Mouse (Mus musculus) forebrain, postnatal 0 days (tissue): ENCODE measurements around the gene Tppp3. TPM values are rescaled to one million over a fixed set of nuclear protein-coding genes. Genes with fewer than 3 reads are reported as not detected.

Experiments
- ATAC-seq: fragments of 200-750 bp; cut with Nextera tagmentation; 2 replicates; pipeline ENCODE4 v1.8.0; 2017; ENCODE audit warnings: mild to moderate bottlenecking, moderate library complexity
- DNase-seq: peaks from one replicate; pipeline ENCODE4 v3.0.0-alpha.2; 2015
- H3K27ac ChIP-seq: fragments of 300-500 bp; sonication (generic); 2 replicates; pipeline ENCODE4 v1.5.1; 2014; ENCODE audit warnings: low read depth, mild to moderate bottlenecking, antibody characterized with exemption, low read length, moderate library complexity, mixed read lengths
- H3K27me3 ChIP-seq: fragments of 300-500 bp; sonication (generic); 2 replicates; pipeline ENCODE4 v1.6.1; 2014; ENCODE audit warnings: mild to moderate bottlenecking, low read length, mixed read lengths; ENCODE audit not compliant: insufficient read depth
- H3K36me3 ChIP-seq: fragments of 300-500 bp; sonication (generic); 2 replicates; pipeline ENCODE4 v1.6.1; 2014; ENCODE audit warnings: mild to moderate bottlenecking, moderate library complexity; ENCODE audit not compliant: insufficient read depth
- H3K4me1 ChIP-seq: fragments of 300-500 bp; sonication (generic); 2 replicates; pipeline ENCODE4 v1.6.1; 2014; ENCODE audit warnings: antibody characterized with exemption; ENCODE audit not compliant: insufficient read depth
- H3K4me2 ChIP-seq: fragments of 300-500 bp; sonication (generic); 2 replicates; pipeline ENCODE4 v1.6.1; 2014; ENCODE audit warnings: low read depth, mild to moderate bottlenecking, moderate library complexity
- H3K4me3 ChIP-seq: fragments of 300-500 bp; sonication (generic); 2 replicates; pipeline ENCODE4 v1.5.1; 2014; ENCODE audit warnings: low read depth, low read length, mixed read lengths
- H3K9ac ChIP-seq: fragments of 300-500 bp; sonication (generic); 2 replicates; pipeline ENCODE4 v1.6.1; 2014; ENCODE audit warnings: mild to moderate bottlenecking
- H3K9me3 ChIP-seq: fragments of 300-500 bp; sonication (generic); 2 replicates; pipeline ENCODE4 v1.6.1; 2016; ENCODE audit warnings: low read length
- CTCF ChIP-seq: sonication (generic); IDR thresholded peaks from 2 replicates; pipeline ENCODE4 v1.5.1; 2016; ENCODE audit warnings: antibody characterized with exemption, control low read depth, low read depth
- WGBS: fragments of 180-500 bp; shearing (Covaris S2); extraction: QIAGEN DNeasy Blood & Tissue Kit; methylation state at CpG from one replicate; pipeline ENCODE4 v1.1.7; 2014; 5-methylcytosine and 5-hydroxymethylcytosine counted together
- polyA plus RNA-seq: library from polyadenylated mRNA; unstranded; fragments of >200 nt; fragmentation: Nextera tagmentation; extraction: Ambion mirVana; gene quantifications from 2 replicates; pipeline ENCODE4 v1.2.1, GENCODE M21; 2015
- total RNA-seq: library from RNA; depleted of rRNA; stranded (reverse); fragments of >200 nt; gene quantifications from 2 replicates; pipeline ENCODE4 v1.2.3, GENCODE M21; 2014

The Tppp3 gene
- total and polyA plus RNA-seq, 2 experiments from 2014 or later = 66.6 to 106 TPM

GRCm38 (mm10) chr8:105469041-105469695 is 2.2 kb downstream of the Tppp3 start:
- Histone ChIP-seq H3K4me2 (peak overlapping the region; percentile 59), H3K4me3 (no peak overlapping the region), H3K27ac (no peak overlapping the region), H3K36me3 (peaks cover 3% of the 10 kb centered on the region; the same call in 1 of the 2 replicates), H3K9me3 (no peaks in the 10 kb centered on the region), H3K4me1 (peaks cover 17% of the 10 kb centered on the region), H3K9ac (no peak overlapping the region), H3K27me3 (no peaks in the 10 kb centered on the region)
- DNase-seq (peak; percentile 53), ATAC-seq (peak; percentile 38)
- no peak for TF ChIP-seq CTCF
- WGBS = 19% methylated on average over 6 of the region's 6 CpGs

DNA sequence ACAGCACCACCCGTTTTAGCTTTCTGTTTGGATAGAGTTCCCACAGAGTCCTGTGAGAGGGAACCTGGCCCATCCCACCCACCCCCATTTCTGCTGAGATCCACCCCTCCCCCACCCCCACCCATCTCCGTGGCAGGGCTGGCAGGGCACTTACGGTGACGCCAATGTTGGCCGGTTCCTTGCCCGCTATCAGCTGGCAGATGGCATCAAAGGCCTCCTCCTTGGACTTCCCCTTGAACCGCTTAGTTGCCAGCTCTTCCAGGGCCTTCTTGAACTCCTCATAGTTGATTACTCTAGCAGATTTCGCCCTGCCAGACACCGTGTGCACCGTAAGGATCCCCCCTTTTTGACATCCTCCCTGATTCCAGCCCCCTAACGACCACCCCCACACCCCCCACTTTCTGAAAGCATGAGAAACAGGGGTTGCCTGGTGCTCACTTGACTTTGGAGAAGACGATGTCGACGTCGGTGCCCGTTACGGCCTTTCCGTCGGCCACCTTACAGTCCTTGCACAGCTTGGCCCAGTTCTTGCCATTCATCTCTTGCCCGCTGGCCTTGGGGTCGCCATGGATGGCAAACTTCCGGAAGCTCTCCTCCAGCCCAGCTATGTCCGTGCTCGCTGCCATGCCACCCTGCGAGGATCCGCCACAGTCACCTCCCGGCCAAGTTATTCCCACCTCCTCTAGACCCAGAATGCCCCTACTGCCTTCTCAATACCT is 3.2 kb downstream of the Tppp3 start:
- Histone ChIP-seq H3K4me3 (no peak overlapping the region), H3K4me1 (peaks cover 11% of the 10 kb centered on the region; the same call in 1 of the 2 replicates)

GRCm38 (mm10) chr8:105467396-105467985 is 3.8 kb downstream of the Tppp3 start:
- Histone ChIP-seq H3K27me3 (no peaks in the 10 kb centered on the region), H3K4me3 (no peak overlapping the region), H3K4me1 (peaks cover 11% of the 10 kb centered on the region; the same call in 1 of the 2 replicates), H3K9ac (no peak overlapping the region), H3K9me3 (no peaks in the 10 kb centered on the region), H3K27ac (0 out of 2 replicates have a peak overlapping the region, but pooled peaks have one; percentile 16), H3K36me3 (peaks cover 3% of the 10 kb centered on the region; the same call in 1 of the 2 replicates), H3K4me2 (no peak overlapping the region)
- 92% methylated on average over 10 of the region's 10 CpGs for WGBS
- ATAC-seq = no peak
- TF ChIP-seq CTCF = no peak
- DNase-seq = no peak

More for the DNA sequence above, 3.2 kb downstream of the Tppp3 start:
- Histone ChIP-seq H3K4me2 (no peak overlapping the region), H3K9me3 (no peaks in the 10 kb centered on the region), H3K27ac (no peak overlapping the region), H3K27me3 (no peaks in the 10 kb centered on the region), H3K36me3 (peaks cover 3% of the 10 kb centered on the region; the same call in 1 of the 2 replicates), H3K9ac (no peak overlapping the region)
- TF ChIP-seq CTCF = no peak
- ATAC-seq (no peak), DNase-seq (no peak)
- 87% methylated on average over 27 of the region's 27 CpGs for WGBS

- peaks cover 3% of the 10 kb centered on the region; the same call in 1 of the 2 replicates for H3K36me3 ChIP-seq
- H3K4me1 ChIP-seq = peaks cover 11% of the 10 kb centered on the region; the same call in 1 of the 2 replicates
- peak; percentile 81 for DNase-seq
- H3K4me2 ChIP-seq = no peak overlapping the region
- H3K9me3 ChIP-seq = no peaks in the 10 kb centered on the region
- no peak overlapping the region for H3K9ac ChIP-seq
- H3K27me3 ChIP-seq = no peaks in the 10 kb centered on the region
- WGBS = 52% methylated on average over 7 of the region's 7 CpGs
- no peak overlapping the region for H3K4me3 ChIP-seq
- ATAC-seq = peak; percentile 14; the same call in 1 of the 2 replicates
- H3K27ac ChIP-seq = 0 out of 2 replicates have a peak overlapping the region, but pooled peaks have one; percentile 45
- TF ChIP-seq CTCF = peak; percentile 19
Observed at GRCm38 (mm10) chr8:105466700-105467291, 4.5 kb downstream of the Tppp3 start.

DNA sequence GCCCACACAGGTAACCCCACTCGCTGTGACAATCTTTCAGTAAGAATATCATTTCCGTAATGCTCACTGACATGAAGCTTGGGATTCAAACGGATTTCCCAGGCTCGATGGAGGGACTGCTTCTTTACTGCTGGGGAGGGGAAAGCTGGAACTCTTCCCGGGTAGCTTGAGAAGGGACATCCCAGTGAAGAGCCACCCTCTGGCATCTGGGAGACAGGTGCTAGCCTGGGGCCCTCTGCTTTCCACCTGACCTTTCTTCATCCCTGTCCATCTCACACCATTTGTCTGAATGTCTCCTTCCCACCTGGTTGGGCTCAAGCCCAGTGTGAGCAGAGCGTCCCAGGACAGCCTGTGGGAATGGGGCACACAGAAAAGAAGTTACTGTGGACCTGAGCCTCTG is 5.1 kb downstream of the Tppp3 start:
- Histone ChIP-seq H3K4me2 (no peak overlapping the region), H3K4me1 (peaks cover 11% of the 10 kb centered on the region; the same call in 1 of the 2 replicates), H3K36me3 (peaks cover 3% of the 10 kb centered on the region; the same call in 1 of the 2 replicates), H3K27me3 (no peaks in the 10 kb centered on the region), H3K9me3 (no peaks in the 10 kb centered on the region), H3K27ac (no peak overlapping the region), H3K9ac (no peak overlapping the region), H3K4me3 (no peak overlapping the region)
- DNase-seq (no peak), ATAC-seq (no peak)
- WGBS = 75% methylated on average over 6 of the region's 6 CpGs
- no peak for TF ChIP-seq CTCF

DNA sequence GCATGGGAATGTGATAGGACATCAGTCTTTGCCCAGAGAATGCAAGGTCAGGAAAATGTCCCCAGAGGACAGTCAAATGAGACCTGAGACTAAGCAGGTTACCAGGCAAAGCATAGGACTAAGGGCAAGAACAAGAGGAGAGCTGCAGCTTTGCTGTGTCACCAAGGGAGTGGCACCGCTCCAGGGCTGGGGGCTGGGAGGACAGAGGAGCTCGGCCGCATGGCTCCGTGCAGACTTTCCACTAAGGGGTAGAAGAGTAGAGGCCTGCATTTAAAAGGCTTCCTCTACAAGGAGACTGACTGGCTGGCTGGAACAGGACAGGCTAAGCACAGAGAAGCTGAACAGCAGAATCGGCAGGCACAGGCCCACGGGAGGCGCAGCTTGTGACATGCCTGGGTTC is 6.7 kb downstream of the Tppp3 start:
- DNase-seq (no peak), ATAC-seq (no peak)
- Histone ChIP-seq H3K9ac (no peak overlapping the region), H3K4me3 (no peak overlapping the region), H3K27ac (no peak overlapping the region), H3K4me2 (no peak overlapping the region), H3K27me3 (no peaks in the 10 kb centered on the region), H3K4me1 (peaks cover 11% of the 10 kb centered on the region; the same call in 1 of the 2 replicates), H3K9me3 (no peaks in the 10 kb centered on the region), H3K36me3 (peaks cover 3% of the 10 kb centered on the region; the same call in 1 of the 2 replicates)
- no peak for TF ChIP-seq CTCF
- WGBS = 71% methylated on average over 7 of the region's 7 CpGs
